Mouse (Mus musculus) liver, postnatal 0 days (tissue): ENCODE data around the gene Pth2. TPM values are rescaled to one million over a fixed set of nuclear protein-coding genes. Genes with fewer than 3 reads are reported as not detected.

Experiments
- ATAC-seq: fragments of 200-750 bp; cut with Nextera tagmentation; 2 replicates; pipeline ENCODE4 v1.8.0; 2017; ENCODE audit warnings: mild to moderate bottlenecking, moderate library complexity
- DNase-seq: peaks from one replicate; pipeline ENCODE4 v3.0.0-alpha.2; 2016
- H3K27ac ChIP-seq: fragments of 300-500 bp; sonication (generic); 2 replicates; pipeline ENCODE4 v1.5.1; 2014; ENCODE audit warnings: antibody characterized with exemption, moderate library complexity, mild to moderate bottlenecking, low read depth
- H3K27me3 ChIP-seq: fragments of 300-500 bp; sonication (generic); 2 replicates; pipeline ENCODE4 v1.6.1; 2014; ENCODE audit warnings: low read length, control low read depth, mixed read lengths; ENCODE audit not compliant: insufficient read depth
- H3K36me3 ChIP-seq: fragments of 300-500 bp; sonication (generic); replicated peaks from 2 replicates; pipeline ENCODE4 v1.6.1; 2014; ENCODE audit warnings: mild to moderate bottlenecking, control low read depth, low read length, moderate library complexity, mixed read lengths; ENCODE audit not compliant: insufficient read depth
- H3K4me1 ChIP-seq: fragments of 300-500 bp; sonication (generic); 2 replicates; pipeline ENCODE4 v1.6.1; 2014; ENCODE audit warnings: antibody characterized with exemption, mild to moderate bottlenecking, control low read depth; ENCODE audit not compliant: insufficient read depth
- H3K4me2 ChIP-seq: fragments of 300-500 bp; sonication (generic); 2 replicates; pipeline ENCODE4 v1.6.1; 2014; ENCODE audit warnings: low read depth, mild to moderate bottlenecking, low read length, moderate library complexity, mixed read lengths
- H3K4me3 ChIP-seq: fragments of 300-500 bp; sonication (generic); 2 replicates; pipeline ENCODE4 v1.5.1; 2014; ENCODE audit warnings: low read depth, low read length
- H3K9ac ChIP-seq: fragments of 300-500 bp; sonication (generic); replicated peaks from 2 replicates; pipeline ENCODE4 v1.6.1; 2014; ENCODE audit warnings: mild to moderate bottlenecking, moderate library complexity
- H3K9me3 ChIP-seq: fragments of 300-500 bp; sonication (generic); 2 replicates; pipeline ENCODE4 v1.6.1; 2016; ENCODE audit warnings: mild to moderate bottlenecking, control low read depth, low read length, mixed read lengths
- CTCF ChIP-seq: sonication (generic); IDR thresholded peaks from 2 replicates; pipeline ENCODE4 v1.5.1; 2016; ENCODE audit warnings: antibody characterized with exemption, low read depth
- EP300 ChIP-seq: IDR thresholded peaks from 2 replicates; pipeline ENCODE4 v1.6.1; 2016; ENCODE audit warnings: antibody characterized with exemption, low read depth, mild to moderate bottlenecking
- WGBS: fragments of 180-500 bp; shearing (Covaris S2); extraction: QIAGEN DNeasy Blood & Tissue Kit; methylation state at CpG from one replicate; pipeline ENCODE4 v1.1.7; 2014; ENCODE audit not compliant: insufficient replicate concordance; 5-methylcytosine and 5-hydroxymethylcytosine counted together
- polyA plus RNA-seq: library from polyadenylated mRNA; unstranded; fragments of >200 nt; fragmentation: Nextera tagmentation; extraction: Ambion mirVana; gene quantifications from 2 replicates; pipeline ENCODE4 v1.2.1, GENCODE M21; 2015

Pth2 gene
- polyA plus RNA-seq, 1 experiment from 2014 or later, result not detected

DNA sequence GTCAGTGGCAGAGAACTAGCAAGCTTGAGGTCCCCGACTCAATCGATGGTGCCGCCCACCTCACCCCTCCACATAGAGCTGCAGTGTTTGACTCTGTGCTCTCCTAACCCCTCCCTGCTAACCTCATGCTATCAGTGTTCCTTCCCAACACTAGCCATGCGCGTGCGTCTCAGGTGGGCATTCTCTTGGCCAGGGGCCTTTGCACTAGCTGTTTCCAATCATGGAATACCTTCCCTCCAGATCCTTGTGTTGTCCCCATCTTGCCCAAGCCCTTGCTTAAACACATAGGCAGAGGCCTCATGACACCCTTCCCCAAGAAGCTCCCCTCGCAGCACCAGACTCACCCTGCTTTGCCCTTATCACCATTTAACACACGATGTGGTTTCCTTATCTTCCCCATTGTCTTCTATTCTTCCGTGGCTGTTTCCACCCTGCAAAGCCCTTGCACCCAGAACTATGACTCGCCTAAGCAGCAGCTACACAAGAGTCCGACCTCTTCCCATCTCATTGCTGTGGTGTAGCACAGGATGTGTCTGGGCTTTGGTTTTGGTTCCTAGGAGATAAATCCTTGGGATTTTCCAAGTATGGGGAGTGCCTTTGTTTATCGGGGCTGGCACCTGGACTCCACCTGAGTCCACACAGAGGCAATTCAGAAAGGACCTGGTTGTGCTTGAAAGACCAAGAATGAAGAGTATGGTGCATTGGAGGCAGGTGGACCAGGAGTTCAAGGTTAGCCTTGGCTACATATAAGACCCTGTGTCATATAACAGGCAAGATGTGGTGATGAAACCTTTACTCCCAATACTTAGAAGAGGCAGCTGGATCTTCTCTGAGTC, 43.4 kb upstream of the Pth2 start:
- 30% methylated on average over 12 of the region's 12 CpGs for WGBS
- Histone ChIP-seq H3K4me3 (no peak overlapping the region), H3K4me1 (peaks cover 23% of the 10 kb centered on the region), H3K4me2 (0 out of 2 replicates have a peak overlapping the region, but pooled peaks have one; percentile 30), H3K36me3 (peaks cover 9% of the 10 kb centered on the region; the same call in 1 of the 2 replicates), H3K27me3 (no peaks in the 10 kb centered on the region), H3K27ac (peak overlapping the region; percentile 45), H3K9me3 (no peaks in the 10 kb centered on the region), H3K9ac (no peak overlapping the region)
- TF ChIP-seq CTCF, result no peak
- peak; percentile 64 for TF ChIP-seq EP300
- ATAC-seq (peak; percentile 49), DNase-seq (no peak)

DNA sequence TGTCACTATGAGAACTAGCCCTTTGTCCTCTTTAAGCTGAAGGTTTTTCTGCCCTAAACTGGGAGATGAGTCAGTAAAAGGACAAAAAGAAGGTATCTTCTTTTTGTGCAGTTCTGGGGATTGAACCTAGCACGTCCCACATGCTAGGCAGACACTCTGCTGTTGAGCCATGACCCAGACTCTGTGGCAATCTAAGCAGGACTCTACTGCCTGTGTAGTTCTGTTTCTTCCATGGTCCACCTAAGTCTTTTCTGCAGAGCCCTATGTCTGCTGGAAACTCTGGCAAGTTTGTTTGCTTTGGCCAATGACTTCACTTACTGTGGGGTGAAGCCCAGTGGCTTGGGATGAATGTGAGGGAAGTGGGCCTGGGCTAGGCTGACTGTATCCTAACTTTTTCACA, 42.4 kb upstream of the Pth2 start:
- Histone ChIP-seq H3K4me3 (no peak overlapping the region), H3K36me3 (peaks cover 11% of the 10 kb centered on the region; the same call in 1 of the 2 replicates), H3K27me3 (no peaks in the 10 kb centered on the region), H3K4me1 (peaks cover 23% of the 10 kb centered on the region), H3K27ac (no peak overlapping the region), H3K9ac (no peak overlapping the region), H3K9me3 (no peaks in the 10 kb centered on the region), H3K4me2 (no peak overlapping the region)
- DNase-seq, result no peak
- ATAC-seq, result no peak
- WGBS, result 48% methylated on average over 1 of the region's 1 CpGs
- TF ChIP-seq CTCF, result no peak
- no peak for TF ChIP-seq EP300

GRCm38 (mm10) chr7:45139904-45140723, 40.7 kb upstream of the Pth2 start:
- 61% methylated on average over 8 of the region's 8 CpGs for WGBS
- ATAC-seq, result no peak

GRCm38 (mm10) chr7:45141319-45141718, 39.5 kb upstream of the Pth2 start:
- Histone ChIP-seq H3K4me2 (no peak overlapping the region), H3K27me3 (no peaks in the 10 kb centered on the region), H3K27ac (no peak overlapping the region), H3K36me3 (peaks cover 38% of the 10 kb centered on the region), H3K4me3 (no peak overlapping the region), H3K9me3 (no peaks in the 10 kb centered on the region), H3K4me1 (peaks cover 14% of the 10 kb centered on the region), H3K9ac (no peak overlapping the region)
- no peak for TF ChIP-seq EP300
- no peak for TF ChIP-seq CTCF
- 76% methylated on average over 3 of the region's 3 CpGs for WGBS
- no peak for ATAC-seq
- no peak for DNase-seq

More at GRCm38 (mm10) chr7:45139904-45140723, 40.7 kb upstream of the Pth2 start:
- no peak overlapping the region for H3K9ac ChIP-seq
- no peak for DNase-seq
- H3K27ac ChIP-seq, result no peak overlapping the region
- no peaks in the 10 kb centered on the region for H3K9me3 ChIP-seq
- peaks cover 27% of the 10 kb centered on the region for H3K36me3 ChIP-seq
- peaks cover 20% of the 10 kb centered on the region for H3K4me1 ChIP-seq
- no peaks in the 10 kb centered on the region for H3K27me3 ChIP-seq
- no peak overlapping the region for H3K4me2 ChIP-seq
- TF ChIP-seq CTCF, result no peak
- no peak for TF ChIP-seq EP300
- H3K4me3 ChIP-seq, result no peak overlapping the region

DNA sequence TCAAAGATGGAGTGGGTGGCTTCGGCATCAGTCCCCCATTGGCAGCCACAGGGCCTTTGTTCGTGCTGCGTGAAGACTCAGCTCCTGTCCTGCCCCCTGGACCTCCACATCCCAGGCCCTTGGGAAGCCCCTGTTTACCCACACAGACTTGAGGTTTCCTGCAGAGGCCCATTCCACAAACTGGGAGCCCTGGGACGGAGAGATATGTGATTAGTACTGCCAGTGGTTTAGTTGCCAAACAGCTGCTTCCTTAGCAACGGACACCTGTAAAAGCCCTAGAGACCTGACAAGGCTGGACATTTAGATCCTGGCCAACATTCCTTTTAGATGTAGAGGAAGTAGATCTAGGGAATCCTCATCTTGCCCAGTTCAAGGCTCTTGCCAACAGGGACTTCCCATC, 38.9 kb upstream of the Pth2 start:
- H3K36me3 ChIP-seq, result peaks cover 42% of the 10 kb centered on the region
- H3K27me3 ChIP-seq, result no peaks in the 10 kb centered on the region
- H3K4me3 ChIP-seq, result no peak overlapping the region
- 81% methylated on average over 5 of the region's 5 CpGs for WGBS
- peaks cover 10% of the 10 kb centered on the region for H3K4me1 ChIP-seq
- ATAC-seq, result no peak
- no peak for DNase-seq
- TF ChIP-seq CTCF, result no peak
- no peak for TF ChIP-seq EP300
- no peak overlapping the region for H3K9ac ChIP-seq
- no peak overlapping the region for H3K27ac ChIP-seq
- no peaks in the 10 kb centered on the region for H3K9me3 ChIP-seq
- no peak overlapping the region for H3K4me2 ChIP-seq
